Mouse (Mus musculus) small intestine, adult 2 months (tissue): Measurements from ENCODE around the gene Ccdc51. TPM values are rescaled to one million over a fixed set of nuclear protein-coding genes. Genes with fewer than 3 reads are reported as not detected.

Experiments
- H3K27ac ChIP-seq: fragments of 200-500 bp; 2 replicates; pipeline ENCODE4 v1.5.1; 2012; ENCODE audit warnings: low read depth, low read length, control low read depth, inconsistent platforms; ENCODE audit not compliant: insufficient read depth
- H3K27me3 ChIP-seq: fragments of 200-500 bp; 2 replicates; pipeline ENCODE4 v1.6.1; 2012; ENCODE audit warnings: mild to moderate bottlenecking, moderate library complexity, low read length, inconsistent platforms; ENCODE audit not compliant: control insufficient read depth, insufficient read depth
- H3K36me3 ChIP-seq: fragments of 200-500 bp; 2 replicates; pipeline ENCODE4 v1.6.1; 2012; ENCODE audit warnings: mild to moderate bottlenecking, low read length, control low read depth, inconsistent platforms; ENCODE audit not compliant: control insufficient read depth, insufficient read depth
- H3K4me1 ChIP-seq: fragments of 200-500 bp; 2 replicates; pipeline ENCODE4 v1.6.1; 2012; ENCODE audit warnings: low read length, inconsistent platforms, mixed read lengths; ENCODE audit not compliant: control insufficient read depth, insufficient read depth, insufficient read length
- H3K4me3 ChIP-seq: fragments of 200-500 bp; 2 replicates; pipeline ENCODE4 v1.5.1; 2012; ENCODE audit warnings: low read depth, mild to moderate bottlenecking, control low read depth, inconsistent platforms, low read length, moderate library complexity
- CTCF ChIP-seq: fragments of 200-500 bp; IDR thresholded peaks from 2 replicates; pipeline ENCODE4 v1.5.1; 2012; ENCODE audit warnings: low read depth, mild to moderate bottlenecking, control low read depth, inconsistent platforms, low read length, moderate library complexity, mixed read lengths; ENCODE audit not compliant: insufficient replicate concordance, insufficient read length; ENCODE audit errors: extremely low read depth
- POLR2A ChIP-seq: fragments of 200-500 bp; IDR thresholded peaks from 2 replicates; pipeline ENCODE4 v1.6.1; 2012; ENCODE audit warnings: low read depth, mild to moderate bottlenecking, control low read depth, inconsistent platforms, low read length, moderate library complexity
- WGBS: fragments of 180-500 bp; shearing (Covaris S2); methylation state at CpG from one replicate; pipeline ENCODE4 v1.1.7; 2018; 5-methylcytosine and 5-hydroxymethylcytosine counted together
- polyA plus RNA-seq: library from polyadenylated mRNA; depleted of rRNA; stranded (reverse); fragments of >200 nt; gene quantifications from 2 replicates; pipeline ENCODE4 v1.2.3, GENCODE M21; 2012

The Ccdc51 gene
- polyA plus RNA-seq, 1 experiment = 11.3 TPM

- WGBS = 91% methylated on average over 9 of the region's 9 CpGs
- no peak overlapping the region for H3K27ac ChIP-seq
- H3K4me1 ChIP-seq = no peaks in the 10 kb centered on the region
- H3K27me3 ChIP-seq = no peaks in the 10 kb centered on the region
- no peak overlapping the region for H3K4me3 ChIP-seq
- TF ChIP-seq CTCF = no peak
- no peak for TF ChIP-seq POLR2A
- peaks cover 2% of the 10 kb centered on the region; the same call in 1 of the 2 replicates for H3K36me3 ChIP-seq
Measured at GRCm38 (mm10) chr9:109111591-109111990, 29.3 kb downstream of the Ccdc51 start.

GRCm38 (mm10) chr9:109113331-109113730 is 31.0 kb downstream of the Ccdc51 start:
- no peak for TF ChIP-seq CTCF
- no peak for TF ChIP-seq POLR2A
- peaks cover 2% of the 10 kb centered on the region; the same call in 1 of the 2 replicates for H3K36me3 ChIP-seq
- H3K4me3 ChIP-seq = no peak overlapping the region
- whole genome bisulfite sequencing = 92% methylated on average over 8 of the region's 8 CpGs
- H3K4me1 ChIP-seq = no peaks in the 10 kb centered on the region
- no peaks in the 10 kb centered on the region for H3K27me3 ChIP-seq
- H3K27ac ChIP-seq = no peak overlapping the region

- TF ChIP-seq CTCF (no peak), POLR2A (no peak)
- 91% methylated on average over 11 of the region's 11 CpGs for WGBS
- Histone ChIP-seq H3K27me3 (no peaks in the 10 kb centered on the region), H3K4me3 (no peak overlapping the region), H3K27ac (no peak overlapping the region), H3K4me1 (no peaks in the 10 kb centered on the region), H3K36me3 (peaks cover 2% of the 10 kb centered on the region; the same call in 1 of the 2 replicates)
Measured at GRCm38 (mm10) chr9:109114276-109114675, 32.0 kb downstream of the Ccdc51 start.

GRCm38 (mm10) chr9:109114871-109115270 is 32.6 kb downstream of the Ccdc51 start:
- WGBS = 86% methylated on average over 7 of the region's 7 CpGs
- no peak overlapping the region for H3K27ac ChIP-seq
- H3K4me1 ChIP-seq = peaks cover 2% of the 10 kb centered on the region
- no peaks in the 10 kb centered on the region for H3K27me3 ChIP-seq
- H3K36me3 ChIP-seq = peaks cover 2% of the 10 kb centered on the region; the same call in 1 of the 2 replicates
- no peak overlapping the region for H3K4me3 ChIP-seq
- TF ChIP-seq POLR2A = no peak
- no peak for TF ChIP-seq CTCF

GRCm38 (mm10) chr9:109116205-109116604 is 33.9 kb downstream of the Ccdc51 start:
- 92% methylated on average over 10 of the region's 10 CpGs for WGBS
- TF ChIP-seq POLR2A (no peak), CTCF (no peak)
- H3K4me3 ChIP-seq = no peak overlapping the region
- H3K36me3 ChIP-seq = peaks cover 2% of the 10 kb centered on the region; the same call in 1 of the 2 replicates
- H3K4me1 ChIP-seq = peaks cover 3% of the 10 kb centered on the region
- no peaks in the 10 kb centered on the region for H3K27me3 ChIP-seq
- no peak overlapping the region for H3K27ac ChIP-seq

GRCm38 (mm10) chr9:109118106-109118505 is 35.8 kb downstream of the Ccdc51 start:
- TF ChIP-seq CTCF (no peak), POLR2A (no peak)
- no peaks in the 10 kb centered on the region for H3K27me3 ChIP-seq
- H3K36me3 ChIP-seq = peaks cover 2% of the 10 kb centered on the region; the same call in 1 of the 2 replicates
- peaks cover 3% of the 10 kb centered on the region for H3K4me1 ChIP-seq
- no peak overlapping the region for H3K27ac ChIP-seq
- H3K4me3 ChIP-seq = no peak overlapping the region
- 78% methylated on average over 4 of the region's 4 CpGs for WGBS

GRCm38 (mm10) chr9:109119571-109119970 is 37.3 kb downstream of the Ccdc51 start:
- WGBS = 61% methylated on average over 9 of the region's 9 CpGs
- Histone ChIP-seq H3K4me3 (no peak overlapping the region), H3K27me3 (no peaks in the 10 kb centered on the region), H3K36me3 (peaks cover 2% of the 10 kb centered on the region; the same call in 1 of the 2 replicates), H3K27ac (no peak overlapping the region), H3K4me1 (peaks cover 3% of the 10 kb centered on the region)
- TF ChIP-seq CTCF (no peak), POLR2A (no peak)

- Histone ChIP-seq H3K4me3 (no peak overlapping the region), H3K36me3 (no peaks in the 10 kb centered on the region), H3K27ac (no peak overlapping the region), H3K27me3 (no peaks in the 10 kb centered on the region), H3K4me1 (peaks cover 3% of the 10 kb centered on the region)
- TF ChIP-seq CTCF = no peak
- TF ChIP-seq POLR2A = no peak
- 93% methylated on average over 6 of the region's 6 CpGs for WGBS
Measured at GRCm38 (mm10) chr9:109120956-109121355, 38.7 kb downstream of the Ccdc51 start.
